In the genomic region with DNA sequence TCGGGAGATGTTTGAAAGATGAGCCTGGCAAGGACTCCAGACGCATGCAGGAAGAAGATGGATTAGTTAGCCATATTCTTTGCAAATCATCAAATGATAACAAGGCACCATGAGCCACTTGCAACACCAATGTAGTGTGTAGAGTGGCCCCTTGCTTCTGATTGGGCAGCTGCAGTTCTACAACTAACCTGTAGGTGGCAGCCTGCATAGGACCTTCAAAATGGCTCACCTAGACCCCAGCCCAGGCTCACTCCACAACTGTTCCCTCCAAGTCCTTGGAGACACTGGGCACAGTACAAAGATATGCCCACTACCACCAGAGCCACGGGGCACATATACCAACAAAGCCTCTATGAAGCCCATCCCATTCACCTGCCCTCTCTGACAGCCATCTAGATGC, we compare ENCODE assay signal across 10 mouse cellular contexts. TPM values are rescaled to one million over a fixed set of nuclear protein-coding genes. Genes with fewer than 3 reads are reported as not detected.
A peak's percentile ranks its signal among the peaks of the same experiment; 100 is the strongest.
DNase-seq lines count a peak whose midpoint lies in the region; ATAC-seq and TF ChIP-seq lines count a peak whose summit lies in the region.
"Had no signal": no experiment of that assay in that cellular context is flagged by ENCODE, and none has a peak within 500 bp of the region (broad histone marks: within the 10 kb centered on the region; RNA-seq: fewer than 3 reads in every experiment).

No protein-coding gene starts in this region.

- peak; percentile 11 to 39 for DNase-seq in frontal cortex, postnatal 25 days (ENCODE audit: low spot score in 2 of 2)
- peak; percentile 4 for DNase-seq in lung, adult 2 months
- no peak for DNase-seq in lung, adult 18-20 months
- peak; percentile 76 to 77 for DNase-seq in cerebellum, postnatal 10 days
- peak; percentile 8 to 16 for DNase-seq in left cerebral cortex, postnatal 25 days (ENCODE audit: low spot score in 2 of 2)
- DNase-seq in ovary, postnatal 14 days (ENCODE audit: low spot score) = no peak
- no peak for DNase-seq in thymus, postnatal 10 days (ENCODE audit: low spot score in 2 of 2)
- DNase-seq: liver, embryonic 13.5 days had no signal

- no peak overlapping the region for H3K4me3 ChIP-seq in lung, adult 2 months (replicated peaks; ENCODE audit: extremely low read depth, low read depth, low read length)
- H3K4me3 ChIP-seq: liver, embryonic 13.5 days; stomach, embryonic 15.5 days had no signal

- intact Hi-C loops in left cerebral cortex, postnatal 25 days (cut with DNase I) = no loop called here

- 37% methylated on average over 3 of the region's 3 CpGs for WGBS in lung, adult 2 months

- peak; percentile 33; the same call in 1 of the 2 replicates for TF ChIP-seq CTCF in lung, adult 2 months (IDR thresholded peaks at IDR 0.05; ENCODE audit: insufficient read depth, low read length)

- no peak for TF ChIP-seq POLR2A in lung, adult 2 months (IDR thresholded peaks at IDR 0.05; ENCODE audit: borderline replicate concordance, extremely low read depth, low read depth, low read length)

- no peak for ATAC-seq in frontal cortex, adult (ENCODE audit: low TSS enrichment)

- H3K4me1 ChIP-seq in lung, adult 2 months (ENCODE audit: control insufficient read depth, insufficient read depth, low read length) = no peaks in the 10 kb centered on the region
- H3K4me1 ChIP-seq: liver, embryonic 13.5 days; stomach, embryonic 15.5 days had no signal

RNA-seq across cellular contexts. Expression of a gene that starts 35.4 kb away (rescaled TPM):
- polyA plus RNA-seq in lung, adult 2 months (2012; rRNA removed) = not detected in 2 replicates
- total RNA-seq in left cerebral cortex, postnatal 25 days (2021) = 1 to 10 TPM; 1.6 TPM
- polyA plus RNA-seq: liver, embryonic 13.5 days; stomach, embryonic 15.5 days had no signal

RNA-seq across cellular contexts. Expression of a gene that starts 52.3 kb away (rescaled TPM):
- polyA plus RNA-seq in lung, adult 2 months (2012; rRNA removed) = 0.01 TPM in 1 of 2 replicates, not detected in the other
- total RNA-seq in left cerebral cortex, postnatal 25 days (2021) = 10 to 100 TPM; 62.7 to 64.6 TPM

Comparison
In these comparisons a context has a peak if more than half of its experiments do, and no peak if none do; other contexts are left out.
1. DNase-seq: peak in frontal cortex, postnatal 25 days (2 of 2), lung, adult 2 months (single experiment), cerebellum, postnatal 10 days (2 of 2) and left cerebral cortex, postnatal 25 days (2 of 2); none in lung, adult 18-20 months (0 of 2), ovary, postnatal 14 days (single experiment) and thymus, postnatal 10 days (0 of 2).